Mouse (Mus musculus): ENCODE measurements around the gene Brat1.

DNA sequence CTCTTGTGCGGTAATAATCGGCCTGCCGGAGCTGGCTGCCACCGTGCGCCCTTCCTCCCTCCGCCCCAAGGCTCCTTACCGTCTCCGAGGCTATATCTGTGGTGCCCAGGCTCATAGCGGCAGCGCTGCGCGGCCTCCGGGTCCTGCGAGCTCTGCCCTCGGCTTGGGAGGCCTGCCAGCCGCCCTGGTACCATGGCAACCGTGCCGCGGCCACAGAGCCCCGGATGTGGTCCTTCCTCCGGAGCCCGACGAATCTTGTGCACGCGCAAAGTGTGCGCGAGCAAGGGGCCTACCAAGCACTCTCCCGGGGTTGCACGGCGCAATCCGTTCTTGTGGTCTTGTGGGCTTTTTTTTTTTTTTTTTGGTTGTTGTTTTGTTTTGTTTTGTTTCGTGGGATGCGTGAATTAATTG is 2.7 kb upstream of the Brat1 start, which contains the start of gene Iqce:
- TF ChIP-seq CTCF (IDR thresholded peaks at IDR 0.05; ENCODE audit: insufficient read depth, low read depth, low read length), result 0 out of 2 replicates have a peak, but pooled peaks have one; percentile 16
- peak; percentile 61; the same call in 1 of the 2 replicates for TF ChIP-seq POLR2A (IDR thresholded peaks at IDR 0.05; ENCODE audit: insufficient read depth, low read depth, low read length)

All from olfactory bulb, adult 2 months (tissue).